Mouse (Mus musculus): Measurements from ENCODE around the gene Krtap1-5.
"Not testable (repeated sequence)": the region's sequence is repeated elsewhere in the genome, so short reads cannot be mapped to it uniquely, and the experiment has no call there.

Gene Krtap1-5

GRCm38 (mm10) chr11:99580636-99581035 lies at the start of gene Krtap1-5:
Krtap1-5 (minus strand) TSS chr11:99581016.
- ATAC-seq (ENCODE audit: insufficient number of reproducible peaks, low FRiP score, low TSS enrichment), result no peak

- no peak for ATAC-seq (ENCODE audit: insufficient number of reproducible peaks, low FRiP score, low TSS enrichment)
These were observed 47.3 kb upstream of the Krtap1-5 start, which contains the start of gene Krtap4-1 for GRCm38 (mm10) chr11:99628138-99628537. Krtap4-1 (minus strand) TSS chr11:99628238.

- no peak for ATAC-seq (ENCODE audit: insufficient number of reproducible peaks, low FRiP score, low TSS enrichment)
These were observed 39.5 kb upstream of the Krtap1-5 start, which contains the start of gene Gm11562 for GRCm38 (mm10) chr11:99620335-99620734. Gm11562 (minus strand) TSS chr11:99620435.

- no peak for ATAC-seq (ENCODE audit: insufficient number of reproducible peaks, low FRiP score, low TSS enrichment)
These were observed 34.1 kb upstream of the Krtap1-5 start, which contains the start of gene Krtap2-4 for GRCm38 (mm10) chr11:99614796-99615363. Krtap2-4 (minus strand) TSS chr11:99614846.

- ATAC-seq (ENCODE audit: insufficient number of reproducible peaks, low FRiP score, low TSS enrichment), result not testable (repeated sequence)
These were observed 29.3 kb upstream of the Krtap1-5 start, which contains the start of gene Gm11937 for GRCm38 (mm10) chr11:99610089-99610488. Gm11937 (minus strand) TSS chr11:99610189.

- ATAC-seq (ENCODE audit: insufficient number of reproducible peaks, low FRiP score, low TSS enrichment), result no peak
These were observed 28.3 kb upstream of the Krtap1-5 start for GRCm38 (mm10) chr11:99609126-99609525.

- not testable (repeated sequence) for ATAC-seq (ENCODE audit: insufficient number of reproducible peaks, low FRiP score, low TSS enrichment)
These were observed 22.4 kb upstream of the Krtap1-5 start, which contains the start of gene Gm11938 for GRCm38 (mm10) chr11:99603208-99603607. Gm11938 (minus strand) TSS chr11:99603308.

- not testable (repeated sequence) for ATAC-seq (ENCODE audit: insufficient number of reproducible peaks, low FRiP score, low TSS enrichment)
These were observed 16.9 kb upstream of the Krtap1-5 start, which contains the start of gene Krtap9-3 for GRCm38 (mm10) chr11:99597742-99598141. Krtap9-3 (minus strand) TSS chr11:99598105.

- ATAC-seq (ENCODE audit: insufficient number of reproducible peaks, low FRiP score, low TSS enrichment), result no peak
These were observed 10.2 kb upstream of the Krtap1-5 start, which contains the start of gene Krtap1-3 for GRCm38 (mm10) chr11:99590981-99591380. Krtap1-3 (minus strand) TSS chr11:99591339.

- no peak for ATAC-seq (ENCODE audit: insufficient number of reproducible peaks, low FRiP score, low TSS enrichment)
These were observed 4.3 kb upstream of the Krtap1-5 start for GRCm38 (mm10) chr11:99585096-99585495.

- no peak for ATAC-seq (ENCODE audit: insufficient number of reproducible peaks, low FRiP score, low TSS enrichment)
These were observed 2.5 kb upstream of the Krtap1-5 start, which contains the start of gene Krtap1-4 for GRCm38 (mm10) chr11:99583245-99583704. Krtap1-4 (minus strand) TSS chr11:99583654.

GRCm38 (mm10) chr11:99581564-99581963 lies 748 bp upstream of the Krtap1-5 start:
- no peak for ATAC-seq (ENCODE audit: insufficient number of reproducible peaks, low FRiP score, low TSS enrichment)

- no peak for ATAC-seq (ENCODE audit: insufficient number of reproducible peaks, low FRiP score, low TSS enrichment)
These were observed 235 bp upstream of the Krtap1-5 start for GRCm38 (mm10) chr11:99581051-99581450.

- no peak; the same call in 1 of the 2 replicates for ATAC-seq (ENCODE audit: insufficient number of reproducible peaks, low FRiP score, low TSS enrichment)
These were observed 6.7 kb downstream of the Krtap1-5 start for GRCm38 (mm10) chr11:99574106-99574505.

- ATAC-seq (ENCODE audit: insufficient number of reproducible peaks, low FRiP score, low TSS enrichment), result no peak
These were observed 7.7 kb downstream of the Krtap1-5 start for GRCm38 (mm10) chr11:99573164-99573563.

- no peak for ATAC-seq (ENCODE audit: insufficient number of reproducible peaks, low FRiP score, low TSS enrichment)
These were observed 14.3 kb downstream of the Krtap1-5 start, which contains the start of gene Krtap3-1 for GRCm38 (mm10) chr11:99566530-99566929. Krtap3-1 (minus strand) TSS chr11:99566630.

GRCm38 (mm10) chr11:99562580-99562979 lies 18.2 kb downstream of the Krtap1-5 start:
- no peak for ATAC-seq (ENCODE audit: insufficient number of reproducible peaks, low FRiP score, low TSS enrichment)

GRCm38 (mm10) chr11:99559366-99559765 lies 21.4 kb downstream of the Krtap1-5 start, which contains the start of gene Gm11939:
Gm11939 (minus strand) TSS chr11:99559466.
- ATAC-seq (ENCODE audit: insufficient number of reproducible peaks, low FRiP score, low TSS enrichment), result no peak

- ATAC-seq (ENCODE audit: insufficient number of reproducible peaks, low FRiP score, low TSS enrichment), result no peak
These were observed 22.7 kb downstream of the Krtap1-5 start for GRCm38 (mm10) chr11:99557976-99558745.

- ATAC-seq (ENCODE audit: insufficient number of reproducible peaks, low FRiP score, low TSS enrichment), result no peak
These were observed 24.1 kb downstream of the Krtap1-5 start, which contains the start of gene Krtap3-2 for GRCm38 (mm10) chr11:99556753-99557152. Krtap3-2 (minus strand) TSS chr11:99556853.

GRCm38 (mm10) chr11:99556195-99556594 lies 24.6 kb downstream of the Krtap1-5 start:
- no peak for ATAC-seq (ENCODE audit: insufficient number of reproducible peaks, low FRiP score, low TSS enrichment)

All from cerebellum, adult (tissue).